21 mouse cellular contexts compared by ENCODE assay signal in genomic region chr17:73255801-73256200, GRCm38 (mm10).
DNase-seq lines count a peak whose midpoint lies in the region; ATAC-seq and TF ChIP-seq lines count a peak whose summit lies in the region.
"Had no signal": no experiment of that assay in that cellular context is flagged by ENCODE, and none has a peak within 500 bp of the region (broad histone marks: within the 10 kb centered on the region; RNA-seq: fewer than 3 reads in every experiment).

No protein-coding gene starts in this region.

- H3K4me3 ChIP-seq in layer of hippocampus, adult 2 months: no peak overlapping the region
- H3K4me3 ChIP-seq: embryonic facial prominence, embryonic 10.5 days; embryonic facial prominence, embryonic 12.5 days; forebrain, embryonic 13.5 days; forebrain, embryonic 15.5 days had no signal

- DNase-seq in frontal cortex, adult 2 months (ENCODE audit: extremely low spot score in 1 of 2, low spot score in 1 of 2): no peak
- peak; percentile 32 for DNase-seq in layer of hippocampus, adult 11-12 months (ENCODE audit: low spot score)
- no peak for DNase-seq in layer of hippocampus, adult 2 months (ENCODE audit: low spot score in 2 of 2)
- DNase-seq in Muller cell, postnatal 12 days (ENCODE audit: inconsistent ontology term): peak; percentile 17
- DNase-seq in brain, adult 2 months (ENCODE audit: low read depth, low spot score): peak; percentile 94
- DNase-seq in lung, postnatal 25 days (ENCODE audit: low spot score): no peak
- no peak for DNase-seq in thymus, postnatal 4 days
- DNase-seq: adrenal gland, adult 8-10 months; adrenal gland, postnatal 25 days; cerebellum, adult 11-12 months; cerebellum, adult 8-10 months; cerebellum, adult 9-11 months; cerebellum, postnatal 25 days; forebrain, postnatal 0 days had no signal

- no peak for TF ChIP-seq CTCF in layer of hippocampus, adult 2 months (conservative IDR thresholded peaks at IDR 0.05)

- H3K27ac ChIP-seq in layer of hippocampus, adult 2 months: no peak overlapping the region
- H3K27ac ChIP-seq: embryonic facial prominence, embryonic 10.5 days; embryonic facial prominence, embryonic 12.5 days; forebrain, embryonic 13.5 days; forebrain, embryonic 15.5 days had no signal

- peak; percentile 44 for ATAC-seq in frontal cortex, adult (ENCODE audit: low TSS enrichment)
- ATAC-seq: activated CD4-positive, CD25-positive, alpha-beta regulatory T cell, adult 4 months; forebrain, embryonic 13.5 days; forebrain, embryonic 15.5 days; forebrain, postnatal 0 days; Patski had no signal

Comparison
In these comparisons a context has a peak if more than half of its experiments do, and no peak if none do; other contexts are left out.
1. DNase-seq: peak in layer of hippocampus, adult 11-12 months (single experiment), Muller cell, postnatal 12 days (single experiment) and brain, adult 2 months (single experiment); none in frontal cortex, adult 2 months (0 of 2), layer of hippocampus, adult 2 months (0 of 2), lung, postnatal 25 days (single experiment) and thymus, postnatal 4 days (single experiment).